ENCODE assay signal across 10 mouse cellular contexts in genomic region chr6:120454627-120455077, GRCm38 (mm10). TPM values are rescaled to one million over a fixed set of nuclear protein-coding genes. Genes with fewer than 3 reads are reported as not detected.
DNase-seq lines count a peak whose midpoint lies in the region; ATAC-seq and TF ChIP-seq lines count a peak whose summit lies in the region.
"Had no signal": no experiment of that assay in that cellular context is flagged by ENCODE, and none has a peak within 500 bp of the region (broad histone marks: within the 10 kb centered on the region; RNA-seq: fewer than 3 reads in every experiment).

No protein-coding gene starts in this region.

- H3K27ac ChIP-seq in testis, adult 2 months (ENCODE audit: control insufficient read depth, insufficient read depth, low read depth, low read length): no peak overlapping the region
- peak overlapping the region; percentile 13; the same call in 1 of the 2 replicates for H3K27ac ChIP-seq in liver, embryonic 12.5 days
- H3K27ac ChIP-seq: forebrain, embryonic 12.5 days; midbrain, embryonic 13.5 days had no signal

- peak; percentile 25 to 35; a peak in 2 of 4 replicates for ATAC-seq in hematopoietic stem cell, adult 5-6 weeks (replicated peaks in 1 of 2; ENCODE audit: insufficient read depth in 1 of 2, low FRiP score in 2 of 2, low TSS enrichment in 1 of 2, low read depth in 1 of 2, poor library complexity in 2 of 2, severe bottlenecking in 2 of 2)
- ATAC-seq in liver, embryonic 12.5 days: peak; percentile 52
- ATAC-seq: midbrain, embryonic 13.5 days had no signal

- peak overlapping the region; percentile 51 for H3K4me2 ChIP-seq in liver, embryonic 12.5 days
- H3K4me2 ChIP-seq: forebrain, embryonic 12.5 days; midbrain, embryonic 13.5 days had no signal

- no peaks in the 10 kb centered on the region for H3K27me3 ChIP-seq in testis, adult 2 months (ENCODE audit: control insufficient read depth, insufficient read depth, low read length)
- no peaks in the 10 kb centered on the region for H3K27me3 ChIP-seq in liver, embryonic 12.5 days (replicated peaks)
- H3K27me3 ChIP-seq: midbrain, embryonic 13.5 days had no signal

- no peak for DNase-seq in testis, postnatal 14 days (ENCODE audit: low spot score)
- DNase-seq in layer of hippocampus, adult 18-20 months (ENCODE audit: low spot score in 2 of 2): no peak
- DNase-seq in c-Kit-positive CD71-positive TER-119-positive erythroid progenitor cells, embryonic 14.5 days (ENCODE audit: low spot score): no peak
- no peak for DNase-seq in right cerebral cortex, adult 18-20 months
- DNase-seq: cerebellum, postnatal 14 days had no signal

- peak overlapping the region; percentile 25 for H3K4me3 ChIP-seq in testis, adult 2 months (ENCODE audit: control insufficient read depth, low read depth, low read length)
- H3K4me3 ChIP-seq in liver, embryonic 12.5 days: 0 out of 2 replicates have a peak overlapping the region, but pooled peaks have one; percentile 26
- H3K4me3 ChIP-seq: forebrain, embryonic 12.5 days; midbrain, embryonic 13.5 days had no signal

- TF ChIP-seq CTCF in testis, adult 2 months (IDR thresholded peaks at IDR 0.05; ENCODE audit: control insufficient read depth, insufficient read depth, insufficient replicate concordance, low read depth, low read length): no peak

- H3K36me3 ChIP-seq in testis, adult 2 months (ENCODE audit: control insufficient read depth, insufficient read depth, low read length): no peaks in the 10 kb centered on the region
- no peaks in the 10 kb centered on the region for H3K36me3 ChIP-seq in liver, embryonic 12.5 days
- H3K36me3 ChIP-seq: forebrain, embryonic 12.5 days; midbrain, embryonic 13.5 days had no signal

- 17% methylated on average over 11 of the region's 11 CpGs for WGBS in liver, embryonic 12.5 days (ENCODE audit: insufficient replicate concordance)

- no peak for TF ChIP-seq POLR2A in testis, adult 2 months (IDR thresholded peaks at IDR 0.05; ENCODE audit: control insufficient read depth, low read depth, low read length)

- peaks cover 5% of the 10 kb centered on the region; the same call in 1 of the 2 replicates for H3K4me1 ChIP-seq in testis, adult 2 months (ENCODE audit: control insufficient read depth, insufficient read depth, low read length)
- peaks cover 36% of the 10 kb centered on the region for H3K4me1 ChIP-seq in liver, embryonic 12.5 days
- H3K4me1 ChIP-seq: forebrain, embryonic 12.5 days; midbrain, embryonic 13.5 days had no signal

- H3K9me3 ChIP-seq in liver, embryonic 12.5 days (replicated peaks): no peaks in the 10 kb centered on the region
- H3K9me3 ChIP-seq: forebrain, embryonic 12.5 days; midbrain, embryonic 13.5 days had no signal

- H3K9ac ChIP-seq in liver, embryonic 12.5 days: no peak overlapping the region; the same call in 1 of the 2 replicates
- H3K9ac ChIP-seq: forebrain, embryonic 12.5 days; midbrain, embryonic 13.5 days had no signal

RNA-seq across cellular contexts. Expression of gene Il17ra, which starts 8.4 kb away (rescaled TPM):
- 4.2 and 4.6 TPM in 2 replicates for polyA plus RNA-seq in testis, adult 2 months (2012; rRNA removed)
- total RNA-seq in hematopoietic stem cell, adult 5-6 weeks (2017): 44.6 and 77.6 TPM in 2 replicates
- 13.3 and 14.8 TPM in 2 replicates for polyA plus RNA-seq in liver, embryonic 12.5 days (2016; fragmentation: Nextera tagmentation; extraction: Ambion mirVana)
- 1 to 10 TPM; 8.7 to 8.8 TPM for total RNA-seq in layer of hippocampus, adult 18-20 months (2021)

RNA-seq across cellular contexts. Expression of gene Tmem121b, which starts 39.0 kb away (rescaled TPM):
- polyA plus RNA-seq in testis, adult 2 months (2012; rRNA removed): 0.10 and 0.14 TPM in 2 replicates
- total RNA-seq in hematopoietic stem cell, adult 5-6 weeks (2017): 1.1 and 2.8 TPM in 2 replicates
- polyA plus RNA-seq in liver, embryonic 12.5 days (2016; fragmentation: Nextera tagmentation; extraction: Ambion mirVana): 0.02 TPM in 1 of 2 replicates, not detected in the other
- 10 to 100 TPM; 37.4 to 40.7 TPM for total RNA-seq in layer of hippocampus, adult 18-20 months (2021)

Comparison
In these comparisons a context has a peak if more than half of its experiments do, and no peak if none do; other contexts are left out.
1. RNA of gene Tmem121b, which starts 39.0 kb away (total RNA-seq): 37.4 to 40.7 TPM in layer of hippocampus, adult 18-20 months; 1.1 to 2.8 TPM in hematopoietic stem cell, adult 5-6 weeks; every median in the first group is over 10 times any median in the second.